Mouse (Mus musculus): Measurements from ENCODE around the gene Cradd. TPM values are rescaled to one million over a fixed set of nuclear protein-coding genes. Genes with fewer than 3 reads are reported as not detected.

The Cradd gene
- 9.7 TPM for polyA plus RNA-seq (2014; fragmentation: Illumina TruSeq; extraction: RNeasy Lipid Tissue Mini Kit (QIAGEN cat#74804); ENCODE audit: low read depth, low replicate concordance)

DNA sequence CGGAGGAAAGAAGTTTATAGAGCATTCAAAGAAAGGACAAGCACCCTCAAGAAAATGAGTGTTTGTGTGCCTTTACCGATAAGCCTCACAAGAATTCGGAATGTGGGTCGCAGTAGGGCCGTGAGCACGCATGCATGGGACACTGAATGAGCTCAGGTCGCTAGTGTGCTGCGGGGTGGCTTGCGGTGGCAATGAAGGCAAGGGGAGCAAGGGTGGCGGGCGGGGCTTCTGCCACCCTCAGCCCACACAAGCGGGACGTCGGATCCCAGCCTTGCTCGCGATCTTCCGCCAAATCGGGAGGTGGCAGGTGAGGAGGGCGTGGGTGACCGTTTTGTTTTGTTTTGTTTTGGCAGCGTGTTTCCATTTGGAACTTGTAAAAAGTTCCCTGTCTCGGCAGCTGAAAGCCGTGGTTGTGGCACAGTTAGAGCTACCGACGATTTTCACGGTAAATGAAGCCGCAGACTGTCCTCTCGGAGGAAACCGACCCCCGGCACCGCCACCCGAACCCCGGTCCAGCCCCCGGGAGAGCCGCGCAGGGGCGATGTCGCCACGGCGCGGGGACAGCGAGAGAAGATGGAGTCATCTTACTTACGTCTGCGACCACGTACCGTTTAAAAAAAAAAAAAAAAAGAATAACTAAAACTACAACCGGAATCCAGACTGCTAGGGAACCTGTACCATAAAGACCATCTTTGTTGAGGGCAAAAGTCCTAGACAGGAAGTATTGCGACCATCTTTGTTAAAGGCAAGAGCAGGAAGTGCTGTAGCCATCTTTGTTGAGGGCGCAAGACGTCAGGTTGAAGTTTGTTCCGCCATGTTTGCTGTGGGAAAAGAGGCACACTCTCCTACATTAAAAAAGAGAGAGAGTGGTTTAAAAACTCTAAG, at the start of gene Cradd:
Cradd (minus strand) TSS at position 741 of the 885 bp plus-strand sequence.

Other genes starting within 250 kb of the Cradd start
- gene Socs2, start 93.0 kb upstream of the Cradd start, polyA plus RNA-seq (2014; fragmentation: Illumina TruSeq; extraction: RNeasy Lipid Tissue Mini Kit (QIAGEN cat#74804); ENCODE audit: low read depth, low replicate concordance): 62.7 TPM
- 175 TPM for gene Mrpl42, start 177.8 kb upstream of the Cradd start, polyA plus RNA-seq (2014; fragmentation: Illumina TruSeq; extraction: RNeasy Lipid Tissue Mini Kit (QIAGEN cat#74804); ENCODE audit: low read depth, low replicate concordance)
- gene Ube2n, start 191.0 kb upstream of the Cradd start, polyA plus RNA-seq (2014; fragmentation: Illumina TruSeq; extraction: RNeasy Lipid Tissue Mini Kit (QIAGEN cat#74804); ENCODE audit: low read depth, low replicate concordance): 742 TPM
- gene Nudt4, start 240.0 kb upstream of the Cradd start, polyA plus RNA-seq (2014; fragmentation: Illumina TruSeq; extraction: RNeasy Lipid Tissue Mini Kit (QIAGEN cat#74804); ENCODE audit: low read depth, low replicate concordance): 360 TPM